ENCODE assay signal across 10 mouse cellular contexts in the genomic region with DNA sequence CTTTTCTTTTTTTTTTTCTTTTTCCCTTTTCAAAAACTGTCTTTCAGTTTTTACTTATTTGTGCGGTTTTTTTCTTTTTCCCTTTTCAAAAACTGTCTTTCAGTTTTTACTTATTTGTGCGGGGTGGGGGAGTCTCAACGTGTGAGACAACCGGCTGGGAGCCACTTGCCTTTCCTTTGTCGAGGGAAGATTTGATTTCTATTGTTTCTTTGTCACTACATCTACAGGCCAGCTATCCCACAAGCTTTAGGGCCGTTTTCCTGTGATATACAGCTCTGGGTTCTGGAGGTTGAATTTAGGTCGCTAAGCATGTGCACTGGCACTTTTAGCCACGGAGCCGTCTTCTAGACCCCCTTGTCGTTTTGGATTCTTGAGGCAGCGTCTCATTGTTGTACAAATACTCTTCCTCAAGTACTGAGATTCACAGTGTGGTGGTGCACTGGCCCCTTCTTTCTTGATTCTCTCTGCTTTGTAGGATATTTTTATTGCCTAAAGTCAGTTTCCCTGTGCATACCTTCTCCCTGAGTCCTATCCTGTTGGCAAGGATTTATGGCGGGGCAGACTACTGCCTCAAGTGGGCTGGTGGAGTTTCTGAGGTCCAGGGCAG. TPM values are rescaled to one million over a fixed set of nuclear protein-coding genes. Genes with fewer than 3 reads are reported as not detected.
DNase-seq lines count a peak whose midpoint lies in the region; ATAC-seq and TF ChIP-seq lines count a peak whose summit lies in the region.
"Had no signal": no experiment of that assay in that cellular context is flagged by ENCODE, and none has a peak within 500 bp of the region (broad histone marks: within the 10 kb centered on the region; RNA-seq: fewer than 3 reads in every experiment).

No protein-coding gene starts in this region.

- H3K9me3 ChIP-seq in hindbrain, embryonic 11.5 days (ENCODE audit: control insufficient read depth, low read length), result no peaks in the 10 kb centered on the region
- no peaks in the 10 kb centered on the region for H3K9me3 ChIP-seq in hindbrain, postnatal 0 days (ENCODE audit: low read length)
- H3K9me3 ChIP-seq in ES-Bruce4 (replicated peaks; ENCODE audit: control insufficient read depth, insufficient read depth, low read length, poor library complexity, severe bottlenecking), result no peaks in the 10 kb centered on the region
- no peaks in the 10 kb centered on the region for H3K9me3 ChIP-seq in ES-E14 (ENCODE audit: control insufficient read depth, insufficient read depth, low read depth, low read length)
- no peaks in the 10 kb centered on the region for H3K9me3 ChIP-seq in hindbrain, embryonic 12.5 days (replicated peaks)
- H3K9me3 ChIP-seq: embryonic facial prominence, embryonic 12.5 days; G1E had no signal

- H3K36me3 ChIP-seq in hindbrain, embryonic 11.5 days (ENCODE audit: control insufficient read depth, insufficient read depth, low read length), result no peaks in the 10 kb centered on the region
- H3K36me3 ChIP-seq in hindbrain, postnatal 0 days (ENCODE audit: insufficient read depth, low read length), result no peaks in the 10 kb centered on the region
- H3K36me3 ChIP-seq in ES-Bruce4 (ENCODE audit: control insufficient read depth, insufficient read depth, low read length, poor library complexity, severe bottlenecking) (0 out of 2 replicates have a peak, but pooled peaks cover 4% of the 10 kb centered on the region), ES-E14 (ENCODE audit: control insufficient read depth, insufficient read depth, low read length, poor library complexity, severe bottlenecking) (peaks cover 7% of the 10 kb centered on the region; the same call in 1 of the 2 replicates)
- no peaks in the 10 kb centered on the region for H3K36me3 ChIP-seq in hindbrain, embryonic 12.5 days
- H3K36me3 ChIP-seq: embryonic facial prominence, embryonic 12.5 days; G1E had no signal

- no peaks in the 10 kb centered on the region for H3K27me3 ChIP-seq in hindbrain, embryonic 11.5 days (ENCODE audit: control insufficient read depth, insufficient read depth, low read length)
- no peaks in the 10 kb centered on the region for H3K27me3 ChIP-seq in hindbrain, postnatal 0 days (ENCODE audit: insufficient read depth, low read length)
- no peaks in the 10 kb centered on the region for H3K27me3 ChIP-seq in ES-Bruce4 (ENCODE audit: control insufficient read depth, insufficient read depth, low read length, poor library complexity, severe bottlenecking)
- H3K27me3 ChIP-seq in hindbrain, embryonic 12.5 days, result no peaks in the 10 kb centered on the region
- no peaks in the 10 kb centered on the region; the same call in 1 of the 2 replicates for H3K27me3 ChIP-seq in cerebellum, adult 2 months (ENCODE audit: control insufficient read depth, insufficient read depth, low read length)
- H3K27me3 ChIP-seq: embryonic facial prominence, embryonic 12.5 days had no signal

- no peak for TF ChIP-seq CTCF in hindbrain, postnatal 0 days (IDR thresholded peaks at IDR 0.05; ENCODE audit: low read depth)
- TF ChIP-seq CTCF in ES-Bruce4 (IDR thresholded peaks at IDR 0.05; ENCODE audit: low read depth, low read length), result no peak
- no peak for TF ChIP-seq CTCF in cerebellum, adult 2 months (IDR thresholded peaks at IDR 0.05; ENCODE audit: borderline replicate concordance, insufficient read depth, low read depth, low read length)

- no peak for ATAC-seq in hindbrain, embryonic 11.5 days (ENCODE audit: low FRiP score)
- ATAC-seq in hindbrain, postnatal 0 days, result no peak
- ATAC-seq in hindbrain, embryonic 12.5 days (ENCODE audit: low FRiP score), result no peak

- DNase-seq in hindbrain, embryonic 11.5 days (ENCODE audit: low spot score), result peak; percentile 29
- DNase-seq in hindbrain, postnatal 0 days (ENCODE audit: low spot score), result no peak
- DNase-seq in ES-E14 (ENCODE audit: low read depth, low spot score), result no peak
- no peak for DNase-seq in cerebellum, adult 2 months
- DNase-seq in left cerebral cortex, adult 8-10 months (ENCODE audit: low spot score in 2 of 2), result no peak
- DNase-seq in spleen, adult 18-20 months, result no peak

- in situ Hi-C loops in ES-E14 (cut with MboI; ENCODE audit: low sequenced_read_pairs in 2 of 2, unreplicated experiment in 2 of 2), result no loop called here

- H3K4me2 ChIP-seq in hindbrain, embryonic 11.5 days (replicated peaks; ENCODE audit: low read depth, low read length), result no peak overlapping the region; the same call in 1 of the 2 replicates
- H3K4me2 ChIP-seq in hindbrain, postnatal 0 days (ENCODE audit: low read depth, low read length), result no peak overlapping the region
- 0 out of 2 replicates have a peak overlapping the region, but pooled peaks have one; percentile 25 for H3K4me2 ChIP-seq in hindbrain, embryonic 12.5 days (replicated peaks)

- H3K4me3 ChIP-seq in hindbrain, embryonic 11.5 days (ENCODE audit: low read depth, low read length), result no peak overlapping the region
- no peak overlapping the region for H3K4me3 ChIP-seq in hindbrain, postnatal 0 days (ENCODE audit: low read length)
- H3K4me3 ChIP-seq in ES-Bruce4 (ENCODE audit: low read depth, low read length) (peak overlapping the region; percentile 30; the same call in 1 of the 2 replicates), ES-E14 (ENCODE audit: insufficient read depth in 1 of 2, low read depth in 1 of 2, low read length in 2 of 2, poor library complexity in 1 of 2, severe bottlenecking in 1 of 2) (peak overlapping the region; percentile 25 to 39)
- no peak overlapping the region for H3K4me3 ChIP-seq in hindbrain, embryonic 12.5 days
- H3K4me3 ChIP-seq in cerebellum, adult 2 months (replicated peaks; ENCODE audit: insufficient read depth, low read depth, low read length), result no peak overlapping the region
- H3K4me3 ChIP-seq: embryonic facial prominence, embryonic 12.5 days had no signal

- 11% methylated on average over 12 of the region's 12 CpGs for WGBS in hindbrain, embryonic 11.5 days
- WGBS in hindbrain, postnatal 0 days, result 12% methylated on average over 12 of the region's 12 CpGs
- 11% methylated on average over 12 of the region's 12 CpGs for WGBS in hindbrain, embryonic 12.5 days
- 22% methylated on average over 12 of the region's 12 CpGs for WGBS in cerebellum, adult 2 months

- 0 out of 2 replicates have a peak, but pooled peaks cover 2% of the 10 kb centered on the region for H3K4me1 ChIP-seq in hindbrain, embryonic 11.5 days (replicated peaks; ENCODE audit: control insufficient read depth, insufficient read depth, low read length)
- H3K4me1 ChIP-seq in hindbrain, postnatal 0 days (ENCODE audit: insufficient read depth, low read length), result no peaks in the 10 kb centered on the region
- peaks cover 13% of the 10 kb centered on the region for H3K4me1 ChIP-seq in ES-Bruce4 (ENCODE audit: control insufficient read depth, insufficient read depth, low read length)
- peaks cover 27 to 47% of the 10 kb centered on the region in 2 experiments for H3K4me1 ChIP-seq in ES-E14 (ENCODE audit: control insufficient read depth in 2 of 2, insufficient read depth in 2 of 2, low read length in 2 of 2, poor library complexity in 1 of 2)
- peaks cover 13% of the 10 kb centered on the region; the same call in 1 of the 2 replicates for H3K4me1 ChIP-seq in hindbrain, embryonic 12.5 days
- no peaks in the 10 kb centered on the region for H3K4me1 ChIP-seq in cerebellum, adult 2 months (ENCODE audit: control insufficient read depth, insufficient read depth, low read length)

- no peak overlapping the region for H3K9ac ChIP-seq in hindbrain, embryonic 11.5 days (ENCODE audit: low read depth, low read length)
- H3K9ac ChIP-seq in hindbrain, postnatal 0 days (replicated peaks; ENCODE audit: low read length), result no peak overlapping the region
- peak overlapping the region; percentile 59 for H3K9ac ChIP-seq in ES-Bruce4 (ENCODE audit: low read depth, poor library complexity, severe bottlenecking)
- H3K9ac ChIP-seq in ES-E14 (ENCODE audit: insufficient read depth, low read depth, low read length, poor library complexity, severe bottlenecking), result peak overlapping the region; percentile 72
- H3K9ac ChIP-seq in hindbrain, embryonic 12.5 days, result no peak overlapping the region
- H3K9ac ChIP-seq: embryonic facial prominence, embryonic 12.5 days had no signal

- no peak for TF ChIP-seq POLR2A in ES-Bruce4 (IDR thresholded peaks at IDR 0.05; ENCODE audit: insufficient read depth, low read length)
- no peak for TF ChIP-seq POLR2A in cerebellum, adult 2 months (IDR thresholded peaks at IDR 0.05; ENCODE audit: borderline replicate concordance, insufficient read depth, low read length)

- H3K27ac ChIP-seq in hindbrain, embryonic 11.5 days (ENCODE audit: low read depth, low read length), result no peak overlapping the region
- no peak overlapping the region for H3K27ac ChIP-seq in hindbrain, postnatal 0 days
- peak overlapping the region; percentile 98 for H3K27ac ChIP-seq in ES-Bruce4 (ENCODE audit: insufficient read depth, low read length)
- H3K27ac ChIP-seq in ES-E14 (ENCODE audit: insufficient read depth, low read depth, low read length, poor library complexity, severe bottlenecking), result peak overlapping the region; percentile 99
- no peak overlapping the region for H3K27ac ChIP-seq in hindbrain, embryonic 12.5 days
- H3K27ac ChIP-seq in cerebellum, adult 2 months (ENCODE audit: insufficient read depth, low read length), result no peak overlapping the region

- no peak for TF ChIP-seq EP300 in ES-Bruce4 (IDR thresholded peaks at IDR 0.05; ENCODE audit: insufficient read depth, low read depth, low read length)

RNA-seq across cellular contexts. Expression of a gene that starts 12.1 kb away (rescaled TPM):
- 19.5 and 23.7 TPM in 2 replicates for polyA plus RNA-seq in hindbrain, embryonic 11.5 days (2014; fragmentation: Nextera tagmentation; extraction: Ambion mirVana)
- total RNA-seq in hindbrain, postnatal 0 days (2014; rRNA removed), result 3.3 and 5.9 TPM in 2 replicates
- 3.8 and 5.1 TPM in 2 replicates for polyA plus RNA-seq in hindbrain, postnatal 0 days (2015; fragmentation: Nextera tagmentation; extraction: Ambion mirVana)
- polyA plus RNA-seq in ES-Bruce4 (2011; ENCODE audit: insufficient read depth, insufficient read length, low read depth, missing spikeins), result 162 and 174 TPM in 2 replicates
- 44.7 and 64.5 TPM in 2 replicates for total RNA-seq in ES-E14 (2012; rRNA removed)
- polyA plus RNA-seq in hindbrain, embryonic 12.5 days (2016; fragmentation: Nextera tagmentation; extraction: Ambion mirVana), result 13.7 and 15.0 TPM in 2 replicates
- polyA plus RNA-seq in cerebellum, adult 2 months (2012; rRNA removed), result 8.8 and 10.7 TPM in 2 replicates
- total RNA-seq in left cerebral cortex, adult 8-10 months (2022), result 1 to 10 TPM; 2.2 to 5.3 (median 3.0) TPM

RNA-seq across cellular contexts. Expression of a gene that starts 26.3 kb away (rescaled TPM):
- polyA plus RNA-seq in hindbrain, embryonic 11.5 days (2014; fragmentation: Nextera tagmentation; extraction: Ambion mirVana), result 204 and 224 TPM in 2 replicates
- 274 and 284 TPM in 2 replicates for total RNA-seq in hindbrain, postnatal 0 days (2014; rRNA removed)
- polyA plus RNA-seq in hindbrain, postnatal 0 days (2015; fragmentation: Nextera tagmentation; extraction: Ambion mirVana), result 365 and 387 TPM in 2 replicates
- 69.0 and 81.5 TPM in 2 replicates for polyA plus RNA-seq in ES-Bruce4 (2011; ENCODE audit: insufficient read depth, insufficient read length, low read depth, missing spikeins)
- total RNA-seq in ES-E14 (2012; rRNA removed), result 30.1 and 51.5 TPM in 2 replicates
- polyA plus RNA-seq in hindbrain, embryonic 12.5 days (2016; fragmentation: Nextera tagmentation; extraction: Ambion mirVana), result 312 and 323 TPM in 2 replicates
- 218 and 230 TPM in 2 replicates for polyA plus RNA-seq in cerebellum, adult 2 months (2012; rRNA removed)
- 100 to 1,000 TPM; 221 to 258 (median 249) TPM for total RNA-seq in left cerebral cortex, adult 8-10 months (2022)

RNA-seq across cellular contexts. Expression of a gene that starts 54.6 kb away (rescaled TPM):
- polyA plus RNA-seq in hindbrain, embryonic 11.5 days (2014; fragmentation: Nextera tagmentation; extraction: Ambion mirVana), result 9.9 and 12.5 TPM in 2 replicates
- total RNA-seq in hindbrain, postnatal 0 days (2014; rRNA removed), result 3.5 and 15.2 TPM in 2 replicates
- 2.4 and 2.9 TPM in 2 replicates for polyA plus RNA-seq in hindbrain, postnatal 0 days (2015; fragmentation: Nextera tagmentation; extraction: Ambion mirVana)
- 27.7 and 32.3 TPM in 2 replicates for polyA plus RNA-seq in ES-Bruce4 (2011; ENCODE audit: insufficient read depth, insufficient read length, low read depth, missing spikeins)
- total RNA-seq in ES-E14 (2012; rRNA removed), result 31.8 and 53.8 TPM in 2 replicates
- polyA plus RNA-seq in hindbrain, embryonic 12.5 days (2016; fragmentation: Nextera tagmentation; extraction: Ambion mirVana), result 13.9 and 16.5 TPM in 2 replicates
- polyA plus RNA-seq in cerebellum, adult 2 months (2012; rRNA removed), result 0.11 and 0.14 TPM in 2 replicates
- total RNA-seq in left cerebral cortex, adult 8-10 months (2022), result under 1 TPM; 0.18 to 0.63 (median 0.26) TPM

Comparison
In these comparisons a context has a peak if more than half of its experiments do, and no peak if none do; other contexts are left out.
1. H3K27ac ChIP-seq: peak in ES-Bruce4 (single experiment) and ES-E14 (single experiment); none in hindbrain, embryonic 11.5 days (single experiment), hindbrain, postnatal 0 days (single experiment), hindbrain, embryonic 12.5 days (single experiment) and cerebellum, adult 2 months (single experiment).
2. H3K4me3 ChIP-seq: peak in ES-Bruce4 (single experiment) and ES-E14 (2 of 2); none in hindbrain, embryonic 11.5 days (single experiment), hindbrain, postnatal 0 days (single experiment), hindbrain, embryonic 12.5 days (single experiment) and cerebellum, adult 2 months (single experiment).
3. H3K9ac ChIP-seq: peak in ES-Bruce4 (single experiment) and ES-E14 (single experiment); none in hindbrain, embryonic 11.5 days (single experiment), hindbrain, postnatal 0 days (single experiment) and hindbrain, embryonic 12.5 days (single experiment).